Mouse (Mus musculus): Measurements from ENCODE around the gene Zc3h7a. TPM values are rescaled to one million over a fixed set of nuclear protein-coding genes. Genes with fewer than 3 reads are reported as not detected.
"Not testable (repeated sequence)": the region's sequence is repeated elsewhere in the genome, so short reads cannot be mapped to it uniquely, and the experiment has no call there.

Gene Zc3h7a
- polyA plus RNA-seq, 1 experiment from 2014 or later, result 107 TPM

DNA sequence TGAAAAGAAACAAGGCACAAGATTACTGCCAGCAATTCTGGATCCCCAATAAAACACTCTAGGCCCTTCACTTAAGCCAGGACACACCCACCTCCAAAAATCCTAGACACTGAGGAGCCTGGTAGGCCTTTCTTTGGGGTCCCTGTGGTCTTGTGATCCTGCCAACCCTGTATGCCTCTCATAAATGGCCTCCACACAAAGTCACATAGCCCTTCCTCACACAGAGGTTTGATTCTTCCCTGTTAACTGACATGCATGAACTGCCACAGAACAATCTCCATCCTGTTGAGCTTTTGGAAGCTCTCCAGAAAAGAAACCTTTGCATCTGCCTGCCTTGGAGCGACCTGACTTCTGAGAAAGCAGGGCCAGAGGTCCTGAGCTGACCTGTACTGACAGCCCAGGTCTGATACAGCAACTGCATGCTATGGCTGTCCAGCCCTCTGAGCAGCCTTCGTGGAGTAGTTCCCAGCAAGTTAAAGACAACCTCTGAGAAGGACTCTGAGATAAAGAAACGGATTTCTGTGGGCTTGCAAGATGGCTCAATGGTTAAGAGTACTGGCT, 11.4 kb downstream of the Zc3h7a start:
- H3K27me3 ChIP-seq (ENCODE audit: control insufficient read depth, insufficient read depth, low read depth, low read length), result no peaks in the 10 kb centered on the region
- no peak overlapping the region for H3K9ac ChIP-seq (ENCODE audit: low read length)
- H3K4me1 ChIP-seq (replicated peaks; ENCODE audit: control insufficient read depth, insufficient read depth, low read length), result no peaks in the 10 kb centered on the region
- no peak for ATAC-seq (ENCODE audit: low read depth)
- no peak overlapping the region for H3K4me3 ChIP-seq (ENCODE audit: low read length)
- H3K36me3 ChIP-seq (ENCODE audit: control insufficient read depth, insufficient read depth, low read length), result peaks cover 15% of the 10 kb centered on the region; the same call in 1 of the 2 replicates
- H3K9me3 ChIP-seq (ENCODE audit: control insufficient read depth, low read length), result no peaks in the 10 kb centered on the region
- no peak overlapping the region for H3K27ac ChIP-seq (ENCODE audit: low read length)
- no peak overlapping the region for H3K4me2 ChIP-seq (ENCODE audit: low read depth, low read length)
- 64% methylated on average over 3 of the region's 3 CpGs for WGBS

DNA sequence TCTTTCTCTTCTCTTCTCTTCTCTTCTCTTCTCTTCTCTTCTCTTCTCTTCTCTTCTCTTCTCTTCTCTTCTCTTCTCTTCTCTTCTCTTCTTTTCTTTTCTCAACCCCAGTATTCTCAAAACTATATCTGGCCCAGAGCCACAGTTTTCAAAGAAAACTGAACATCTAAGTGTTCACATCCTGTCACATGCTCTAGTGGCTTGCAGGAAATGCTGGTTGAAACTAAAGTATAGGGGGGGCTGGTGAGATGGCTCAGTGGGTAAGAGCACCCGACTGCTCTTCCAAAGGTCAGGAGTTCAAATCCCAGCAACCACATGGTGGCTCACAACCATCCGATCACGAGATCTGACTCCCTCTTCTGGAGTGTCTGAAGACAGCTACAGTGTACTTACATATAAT, 18.5 kb downstream of the Zc3h7a start:
- peaks cover 43% of the 10 kb centered on the region for H3K36me3 ChIP-seq (ENCODE audit: control insufficient read depth, insufficient read depth, low read length)
- not testable (repeated sequence) for H3K9me3 ChIP-seq (ENCODE audit: control insufficient read depth, low read length); H3K9ac ChIP-seq (ENCODE audit: low read length); H3K27ac ChIP-seq (ENCODE audit: low read length); H3K27me3 ChIP-seq (ENCODE audit: control insufficient read depth, insufficient read depth, low read depth, low read length); H3K4me2 ChIP-seq (ENCODE audit: low read depth, low read length); ATAC-seq (ENCODE audit: low read depth); H3K4me1 ChIP-seq (replicated peaks; ENCODE audit: control insufficient read depth, insufficient read depth, low read length); H3K4me3 ChIP-seq (ENCODE audit: low read length)
- WGBS, result 12% methylated on average over 1 of the region's 3 CpGs

DNA sequence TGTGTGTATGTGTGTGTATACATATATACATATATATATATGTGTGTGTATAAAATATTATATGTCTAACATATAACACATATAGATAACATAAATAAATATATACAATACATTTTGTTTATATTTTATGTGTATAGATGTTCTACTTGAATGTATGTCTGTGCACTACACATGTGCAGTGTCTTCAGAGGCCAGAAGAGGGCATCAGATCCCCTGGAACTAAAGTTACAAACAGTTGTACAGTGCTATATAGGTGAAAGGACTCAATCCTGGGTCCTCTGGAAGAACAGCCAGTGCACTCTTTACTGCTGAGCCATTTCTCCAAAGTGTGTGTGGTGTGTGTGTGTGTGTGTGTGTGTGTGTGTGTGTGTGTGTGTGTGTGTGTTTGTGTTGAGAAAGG, 21.7 kb downstream of the Zc3h7a start:
- H3K9ac ChIP-seq (ENCODE audit: low read length), result no peak overlapping the region

DNA sequence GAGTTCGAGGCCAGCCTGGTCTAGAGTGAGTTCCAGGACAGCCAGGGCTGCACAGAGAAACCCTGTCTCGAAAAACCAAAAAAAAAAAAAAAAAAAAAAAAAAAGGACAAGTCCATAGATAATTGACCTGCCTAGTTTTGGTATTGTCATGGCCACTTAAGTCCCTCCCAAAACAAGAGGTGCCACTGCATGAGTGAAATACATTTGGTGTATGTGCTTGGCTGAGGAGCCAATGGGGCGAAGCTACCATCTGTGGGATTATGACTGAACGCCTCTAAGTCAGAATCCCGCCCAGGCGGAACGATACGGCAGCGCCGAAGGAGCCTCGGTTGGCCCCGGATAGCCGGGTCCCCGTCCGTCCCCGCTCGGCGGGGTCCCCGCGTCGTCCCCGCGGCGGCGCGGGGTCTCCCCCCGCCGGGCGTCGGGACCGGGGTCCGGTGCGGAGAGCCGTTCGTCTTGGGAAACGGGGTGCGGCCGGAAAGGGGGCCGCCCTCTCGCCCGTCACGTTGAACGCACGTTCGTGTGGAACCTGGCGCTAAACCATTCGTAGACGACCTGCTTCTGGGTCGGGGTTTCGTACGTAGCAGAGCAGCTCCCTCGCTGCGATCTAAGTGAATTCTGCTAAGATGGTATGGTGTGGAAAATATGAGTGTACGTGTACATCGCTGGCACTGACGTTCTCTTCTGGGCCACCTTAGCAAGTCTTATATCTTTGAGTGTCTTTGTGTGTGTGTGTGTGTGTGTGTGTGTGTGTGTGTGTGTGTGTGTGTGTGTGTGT, 32.3 kb downstream of the Zc3h7a start:
- H3K27me3 ChIP-seq (ENCODE audit: control insufficient read depth, insufficient read depth, low read depth, low read length); H3K9me3 ChIP-seq (ENCODE audit: control insufficient read depth, low read length); H3K4me3 ChIP-seq (ENCODE audit: low read length); ATAC-seq (ENCODE audit: low read depth); H3K4me2 ChIP-seq (ENCODE audit: low read depth, low read length); H3K4me1 ChIP-seq (replicated peaks; ENCODE audit: control insufficient read depth, insufficient read depth, low read length); H3K27ac ChIP-seq (ENCODE audit: low read length); H3K9ac ChIP-seq (ENCODE audit: low read length): not testable (repeated sequence)
- H3K36me3 ChIP-seq (ENCODE audit: control insufficient read depth, insufficient read depth, low read length), result peaks cover 33% of the 10 kb centered on the region
- WGBS, result 19% methylated on average over 54 of the region's 56 CpGs

More for the DNA sequence above, 21.7 kb downstream of the Zc3h7a start:
- Histone ChIP-seq H3K4me2 (ENCODE audit: low read depth, low read length) (no peak overlapping the region), H3K4me1 (replicated peaks; ENCODE audit: control insufficient read depth, insufficient read depth, low read length) (no peaks in the 10 kb centered on the region), H3K9me3 (ENCODE audit: control insufficient read depth, low read length) (peaks cover 6% of the 10 kb centered on the region), H3K36me3 (ENCODE audit: control insufficient read depth, insufficient read depth, low read length) (peaks cover 42% of the 10 kb centered on the region), H3K27me3 (ENCODE audit: control insufficient read depth, insufficient read depth, low read depth, low read length) (no peaks in the 10 kb centered on the region), H3K27ac (ENCODE audit: low read length) (no peak overlapping the region), H3K4me3 (ENCODE audit: low read length) (no peak overlapping the region)
- no peak for ATAC-seq (ENCODE audit: low read depth)

DNA sequence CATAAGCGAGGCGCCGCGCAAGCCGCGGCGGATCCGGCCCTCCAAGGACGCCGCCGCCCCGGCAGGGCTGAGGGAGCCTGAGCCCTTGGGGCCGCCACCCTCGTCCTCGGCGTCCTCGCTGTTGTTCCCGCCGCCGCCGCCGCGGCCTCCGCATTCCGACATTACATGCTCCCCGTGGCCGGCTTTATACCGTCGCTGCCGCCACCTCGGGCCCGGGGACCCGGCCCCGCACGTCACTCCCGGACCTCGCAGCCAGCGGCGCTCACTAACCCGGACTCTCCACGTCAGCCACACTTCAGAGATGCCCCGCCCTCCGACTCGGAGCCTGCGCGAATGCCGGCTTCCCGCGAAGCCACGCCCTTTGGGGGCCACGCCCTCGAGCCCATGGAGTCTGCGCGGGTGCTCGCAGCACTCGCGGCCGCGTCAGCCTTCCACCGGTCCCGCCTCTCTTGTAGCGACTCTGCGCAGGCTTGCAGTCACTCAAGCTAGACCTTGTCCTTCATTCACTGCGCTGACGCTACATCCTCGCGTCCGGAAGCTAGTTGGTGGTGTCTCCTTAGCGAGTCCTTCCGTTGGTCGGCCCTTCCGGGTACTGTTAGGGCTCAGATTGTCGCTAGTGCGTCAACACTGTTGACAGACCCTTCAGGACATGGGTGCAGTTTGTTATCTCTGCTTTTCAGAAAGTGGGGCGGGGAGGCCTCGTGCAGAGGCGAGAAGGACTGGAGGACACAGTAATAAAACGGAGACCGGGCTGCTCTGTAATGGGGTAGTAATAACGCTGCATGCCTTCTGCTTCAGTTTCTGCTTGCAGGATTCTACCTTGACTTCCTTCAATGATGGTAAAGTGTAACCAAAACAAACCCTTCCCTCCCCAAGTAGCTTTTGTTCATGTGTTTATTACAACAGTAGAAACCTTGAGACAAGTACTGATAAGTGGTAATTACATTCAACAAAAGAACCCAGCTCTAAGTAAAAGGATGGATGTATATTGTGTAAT, 41.5 kb downstream of the Zc3h7a start, which contains the start of gene Txndc11:
TSS of gene Txndc11 (minus strand) at position 303 of the 997 bp plus-strand sequence.
- peak; percentile 99 for ATAC-seq (ENCODE audit: low read depth)
- Histone ChIP-seq H3K36me3 (ENCODE audit: control insufficient read depth, insufficient read depth, low read length) (peaks cover 17% of the 10 kb centered on the region), H3K4me1 (replicated peaks; ENCODE audit: control insufficient read depth, insufficient read depth, low read length) (peaks cover 20% of the 10 kb centered on the region), H3K9me3 (ENCODE audit: control insufficient read depth, low read length) (no peaks in the 10 kb centered on the region), H3K27ac (ENCODE audit: low read length) (peak within 1 kb of the TSS; percentile 96), H3K27me3 (ENCODE audit: control insufficient read depth, insufficient read depth, low read depth, low read length) (no peaks in the 10 kb centered on the region), H3K4me2 (ENCODE audit: low read depth, low read length) (peak within 1 kb of the TSS; percentile 62), H3K4me3 (ENCODE audit: low read length) (peak within 1 kb of the TSS; percentile 93), H3K9ac (ENCODE audit: low read length) (peak within 1 kb of the TSS; percentile 97)
- WGBS, result under 1% methylated on average over 80 of the region's 80 CpGs

DNA sequence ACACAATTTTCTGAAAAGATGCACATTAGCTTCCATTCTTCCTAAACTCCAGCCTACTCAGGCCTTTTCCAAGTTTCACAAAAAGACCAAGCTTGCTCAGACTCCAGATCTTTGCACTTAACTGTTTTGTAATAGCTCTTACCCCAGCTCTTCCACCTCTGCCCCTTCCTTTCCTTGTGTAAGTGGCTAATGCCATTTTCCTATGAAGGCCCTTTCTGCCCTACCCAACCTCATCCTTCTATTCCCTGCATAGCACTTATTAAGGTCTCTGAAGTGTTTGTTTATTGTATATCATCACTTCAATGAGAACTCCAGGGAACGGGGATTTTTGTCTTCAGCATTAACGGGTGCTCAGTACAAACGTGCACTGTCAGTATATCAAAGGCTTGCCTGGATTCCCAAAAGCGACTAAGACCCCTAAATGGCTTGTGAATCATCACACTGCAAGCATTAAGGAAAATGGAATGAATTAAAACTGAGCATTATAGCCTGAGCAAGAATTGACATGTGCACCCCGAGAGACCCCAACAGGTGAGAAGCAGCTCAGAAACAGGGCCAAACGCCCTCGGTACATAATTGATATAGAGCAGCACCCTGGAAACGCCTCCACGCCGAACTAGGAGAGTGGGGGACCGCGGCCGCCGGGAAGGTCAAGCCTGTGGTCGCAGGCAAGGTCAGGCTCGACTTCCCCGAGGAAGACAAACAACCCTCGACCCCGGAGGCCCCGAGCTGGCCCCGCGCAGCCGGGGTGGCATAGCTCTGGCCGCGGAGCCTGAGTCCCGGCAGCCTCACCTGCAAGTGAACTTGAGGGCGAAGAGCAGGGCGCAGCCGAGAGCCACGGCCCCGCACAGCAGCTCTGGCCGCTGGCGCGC, 42.5 kb downstream of the Zc3h7a start:
- 0% methylated on average over 34 of the region's 34 CpGs for WGBS
- ATAC-seq (ENCODE audit: low read depth), result no peak
- no peaks in the 10 kb centered on the region for H3K9me3 ChIP-seq (ENCODE audit: control insufficient read depth, low read length)
- H3K4me2 ChIP-seq (ENCODE audit: low read depth, low read length), result peak overlapping the region; percentile 59
- peaks cover 15% of the 10 kb centered on the region for H3K36me3 ChIP-seq (ENCODE audit: control insufficient read depth, insufficient read depth, low read length)
- no peaks in the 10 kb centered on the region for H3K27me3 ChIP-seq (ENCODE audit: control insufficient read depth, insufficient read depth, low read depth, low read length)
- peak overlapping the region; percentile 93 for H3K4me3 ChIP-seq (ENCODE audit: low read length)
- H3K4me1 ChIP-seq (replicated peaks; ENCODE audit: control insufficient read depth, insufficient read depth, low read length), result peaks cover 20% of the 10 kb centered on the region
- H3K9ac ChIP-seq (ENCODE audit: low read length), result peak overlapping the region; percentile 97
- H3K27ac ChIP-seq (ENCODE audit: low read length), result peak overlapping the region; percentile 92

DNA sequence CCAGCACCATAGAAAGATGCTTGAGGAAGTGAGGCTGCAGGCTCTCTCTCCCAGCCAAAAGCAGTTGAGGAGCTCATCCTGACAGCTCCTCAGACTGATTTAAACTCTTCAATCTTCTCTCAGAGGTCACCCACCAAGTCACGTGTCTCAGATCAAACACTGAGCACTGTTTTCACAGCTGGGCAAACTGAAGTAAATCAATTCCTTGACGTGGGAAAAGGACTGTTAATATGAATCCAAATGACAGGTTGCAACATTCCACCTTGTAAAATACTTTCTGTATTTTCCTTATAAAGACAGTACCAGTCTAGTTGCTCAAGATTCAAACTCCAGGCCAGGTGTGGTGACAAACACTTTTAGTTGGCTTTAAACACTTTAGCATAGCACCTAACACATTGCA, 43.4 kb downstream of the Zc3h7a start:
- no peaks in the 10 kb centered on the region for H3K9me3 ChIP-seq (ENCODE audit: control insufficient read depth, low read length)
- no peak overlapping the region for H3K27ac ChIP-seq (ENCODE audit: low read length)
- H3K36me3 ChIP-seq (ENCODE audit: control insufficient read depth, insufficient read depth, low read length), result peaks cover 13% of the 10 kb centered on the region
- H3K27me3 ChIP-seq (ENCODE audit: control insufficient read depth, insufficient read depth, low read depth, low read length), result no peaks in the 10 kb centered on the region
- H3K4me3 ChIP-seq (ENCODE audit: low read length), result peak overlapping the region; percentile 93
- peak overlapping the region; percentile 59 for H3K4me2 ChIP-seq (ENCODE audit: low read depth, low read length)
- WGBS, result 3% methylated on average over 2 of the region's 2 CpGs
- H3K9ac ChIP-seq (ENCODE audit: low read length), result peak overlapping the region; percentile 44
- peaks cover 20% of the 10 kb centered on the region for H3K4me1 ChIP-seq (replicated peaks; ENCODE audit: control insufficient read depth, insufficient read depth, low read length)
- no peak for ATAC-seq (ENCODE audit: low read depth)

DNA sequence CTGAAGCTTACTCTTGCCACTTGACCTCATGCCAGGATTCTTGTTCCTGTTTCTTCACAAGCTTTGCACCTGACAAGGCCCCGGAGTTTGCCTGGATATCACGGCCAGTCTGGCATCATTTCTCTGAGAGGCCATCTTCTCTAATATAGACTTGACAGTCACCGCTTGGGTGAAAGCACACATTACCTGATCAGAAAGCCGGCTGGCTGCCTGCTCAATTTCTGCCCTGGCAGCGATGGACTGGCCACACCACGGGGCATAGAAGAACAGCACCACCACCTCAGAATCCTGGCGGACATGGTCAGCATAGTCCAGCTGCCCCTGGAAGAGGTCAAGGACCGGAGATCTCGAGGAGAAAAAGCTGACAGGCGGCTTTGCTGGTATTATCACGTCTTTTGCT, 47.9 kb downstream of the Zc3h7a start:
- WGBS, result 81% methylated on average over 11 of the region's 11 CpGs
- H3K27me3 ChIP-seq (ENCODE audit: control insufficient read depth, insufficient read depth, low read depth, low read length), result no peaks in the 10 kb centered on the region
- no peak overlapping the region for H3K4me3 ChIP-seq (ENCODE audit: low read length)
- no peak for ATAC-seq (ENCODE audit: low read depth)
- no peaks in the 10 kb centered on the region for H3K9me3 ChIP-seq (ENCODE audit: control insufficient read depth, low read length)
- H3K9ac ChIP-seq (ENCODE audit: low read length), result no peak overlapping the region
- peaks cover 11% of the 10 kb centered on the region for H3K4me1 ChIP-seq (replicated peaks; ENCODE audit: control insufficient read depth, insufficient read depth, low read length)
- H3K4me2 ChIP-seq (ENCODE audit: low read depth, low read length), result no peak overlapping the region
- no peak overlapping the region for H3K27ac ChIP-seq (ENCODE audit: low read length)
- H3K36me3 ChIP-seq (ENCODE audit: control insufficient read depth, insufficient read depth, low read length), result peaks cover 16% of the 10 kb centered on the region
